Comparison of ENCODE assay signal across 21 mouse cellular contexts in the genomic region with DNA sequence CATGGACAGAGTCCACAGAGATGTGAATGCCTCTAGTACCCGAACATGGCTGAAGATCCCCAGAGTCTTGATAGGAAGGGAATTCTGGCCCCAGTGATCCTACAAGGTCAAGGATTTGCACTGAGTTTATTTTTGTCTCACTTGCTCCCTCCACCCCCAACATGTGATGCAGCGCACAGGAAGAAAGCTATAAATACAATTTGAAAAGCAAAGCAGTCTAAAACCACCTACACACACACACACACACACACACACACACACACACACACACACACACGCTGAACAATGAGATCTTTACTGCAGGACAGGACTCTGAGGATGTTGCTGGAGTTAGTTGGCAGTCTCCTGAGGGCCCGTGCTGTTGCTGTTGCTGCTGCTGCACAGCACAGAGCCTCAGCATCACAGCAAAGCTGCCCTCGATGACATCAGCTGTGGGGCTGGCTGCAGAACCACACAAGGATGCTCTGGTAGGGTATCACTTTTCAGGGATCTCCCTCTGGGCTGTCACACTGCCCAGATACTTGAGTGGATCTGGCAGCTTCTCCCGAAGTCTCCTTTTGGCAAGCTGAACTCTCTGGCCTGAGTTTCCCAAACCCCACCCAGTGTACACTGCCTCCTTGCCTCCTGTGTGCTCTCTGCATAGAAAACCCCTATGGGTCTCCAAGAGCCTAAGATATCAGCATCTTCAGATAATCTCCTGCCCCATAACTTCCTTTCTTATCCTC. TPM values are rescaled to one million over a fixed set of nuclear protein-coding genes. Genes with fewer than 3 reads are reported as not detected.
A peak's percentile ranks its signal among the peaks of the same experiment; 100 is the strongest.
DNase-seq lines count a peak whose midpoint lies in the region; ATAC-seq and TF ChIP-seq lines count a peak whose summit lies in the region.
"Had no signal": no experiment of that assay in that cellular context is flagged by ENCODE, and none has a peak within 500 bp of the region (broad histone marks: within the 10 kb centered on the region; RNA-seq: fewer than 3 reads in every experiment).

No protein-coding gene starts in this region.

- peaks cover 16% of the 10 kb centered on the region; the same call in 1 of the 2 replicates for H3K27me3 ChIP-seq in heart, embryonic 10.5 days (ENCODE audit: insufficient read depth, poor library complexity, severe bottlenecking)
- H3K27me3 ChIP-seq in neural tube, embryonic 12.5 days (replicated peaks), result no peaks in the 10 kb centered on the region
- peaks cover 7% of the 10 kb centered on the region; the same call in 1 of the 2 replicates for H3K27me3 ChIP-seq in neural tube, embryonic 15.5 days (replicated peaks)
- H3K27me3 ChIP-seq: hindbrain, embryonic 15.5 days; liver, embryonic 13.5 days had no signal

- H3K4me1 ChIP-seq in heart, embryonic 10.5 days, result peaks cover 18% of the 10 kb centered on the region
- peaks cover 14% of the 10 kb centered on the region; the same call in 1 of the 2 replicates for H3K4me1 ChIP-seq in neural tube, embryonic 12.5 days
- H3K4me1 ChIP-seq in neural tube, embryonic 15.5 days, result no peaks in the 10 kb centered on the region
- H3K4me1 ChIP-seq: embryonic facial prominence, embryonic 13.5 days; hindbrain, embryonic 15.5 days; limb, embryonic 13.5 days; liver, embryonic 13.5 days had no signal

- no peak overlapping the region for H3K27ac ChIP-seq in heart, embryonic 10.5 days
- peak overlapping the region; percentile 71 for H3K27ac ChIP-seq in layer of hippocampus, adult 2 months
- H3K27ac ChIP-seq in neural tube, embryonic 12.5 days, result 0 out of 2 replicates have a peak overlapping the region, but pooled peaks have one; percentile 50
- H3K27ac ChIP-seq in neural tube, embryonic 15.5 days (replicated peaks), result no peak overlapping the region
- H3K27ac ChIP-seq: embryonic facial prominence, embryonic 13.5 days; hindbrain, embryonic 15.5 days; kidney, postnatal 0 days; limb, embryonic 13.5 days; liver, embryonic 13.5 days had no signal

- H3K4me3 ChIP-seq in heart, embryonic 10.5 days, result no peak overlapping the region
- H3K4me3 ChIP-seq in layer of hippocampus, adult 2 months, result no peak overlapping the region
- no peak overlapping the region for H3K4me3 ChIP-seq in neural tube, embryonic 12.5 days
- H3K4me3 ChIP-seq in neural tube, embryonic 15.5 days (replicated peaks), result no peak overlapping the region
- H3K4me3 ChIP-seq: embryonic facial prominence, embryonic 13.5 days; hindbrain, embryonic 15.5 days; limb, embryonic 13.5 days; liver, embryonic 13.5 days had no signal

- peak; percentile 91 for DNase-seq in heart, adult 11 months
- no peak for DNase-seq in heart, embryonic 10.5 days (ENCODE audit: low spot score)
- no peak for DNase-seq in layer of hippocampus, adult 2 months (ENCODE audit: low spot score in 2 of 2)
- DNase-seq in layer of hippocampus, adult 9-10 months (ENCODE audit: low spot score), result no peak
- no peak for DNase-seq in thymus, postnatal 4 days
- DNase-seq: adrenal gland, adult 2 months; B cell, adult 2 months; cerebellum, adult 9-10 months; kidney, adult 18-20 months; liver, embryonic 13.5 days; lung, embryonic 14.5 days; lung, postnatal 36 days; thymus, adult 2 months had no signal

- WGBS in heart, embryonic 10.5 days, result 41% methylated on average over 6 of the region's 6 CpGs
- 69% methylated on average over 6 of the region's 6 CpGs for WGBS in neural tube, embryonic 12.5 days
- 59% methylated on average over 6 of the region's 6 CpGs for WGBS in neural tube, embryonic 15.5 days

- no peak overlapping the region for H3K4me2 ChIP-seq in neural tube, embryonic 12.5 days (replicated peaks)
- no peak overlapping the region for H3K4me2 ChIP-seq in neural tube, embryonic 15.5 days
- H3K4me2 ChIP-seq: embryonic facial prominence, embryonic 13.5 days; hindbrain, embryonic 15.5 days; limb, embryonic 13.5 days; liver, embryonic 13.5 days; lung, embryonic 14.5 days had no signal

- TF ChIP-seq CTCF in layer of hippocampus, adult 2 months (conservative IDR thresholded peaks at IDR 0.05), result no peak

- no peak overlapping the region for H3K9ac ChIP-seq in neural tube, embryonic 12.5 days
- no peak overlapping the region for H3K9ac ChIP-seq in neural tube, embryonic 15.5 days (replicated peaks)
- H3K9ac ChIP-seq: embryonic facial prominence, embryonic 13.5 days; hindbrain, embryonic 15.5 days; limb, embryonic 13.5 days; liver, embryonic 13.5 days; lung, embryonic 14.5 days had no signal

- no peaks in the 10 kb centered on the region for H3K36me3 ChIP-seq in heart, embryonic 10.5 days
- no peaks in the 10 kb centered on the region for H3K36me3 ChIP-seq in neural tube, embryonic 12.5 days
- no peaks in the 10 kb centered on the region for H3K36me3 ChIP-seq in neural tube, embryonic 15.5 days
- H3K36me3 ChIP-seq: embryonic facial prominence, embryonic 13.5 days; hindbrain, embryonic 15.5 days; limb, embryonic 13.5 days; liver, embryonic 13.5 days had no signal

- no peaks in the 10 kb centered on the region for H3K9me3 ChIP-seq in heart, embryonic 10.5 days
- no peaks in the 10 kb centered on the region for H3K9me3 ChIP-seq in neural tube, embryonic 12.5 days
- no peaks in the 10 kb centered on the region for H3K9me3 ChIP-seq in neural tube, embryonic 15.5 days (replicated peaks)
- H3K9me3 ChIP-seq: embryonic facial prominence, embryonic 13.5 days; hindbrain, embryonic 15.5 days; limb, embryonic 13.5 days; liver, embryonic 13.5 days had no signal

- ATAC-seq in neural tube, embryonic 12.5 days (ENCODE audit: low FRiP score, low read depth), result no peak
- ATAC-seq in neural tube, embryonic 15.5 days (ENCODE audit: low FRiP score), result no peak
- no peak for ATAC-seq in inflammation-experienced regulatory T-cells, adult 6 months
- ATAC-seq: forebrain, embryonic 14.5 days had no signal

RNA-seq across cellular contexts. Expression of a gene that starts 13.6 kb away (rescaled TPM):
- 17.7 and 25.2 TPM in 2 replicates for polyA plus RNA-seq in heart, embryonic 10.5 days (2016; fragmentation: Nextera tagmentation; extraction: Ambion mirVana)
- 100 to 1,000 TPM; 234 to 238 TPM for total RNA-seq in layer of hippocampus, adult 2 months (2021)
- 660 and 714 TPM in 2 replicates for polyA plus RNA-seq in neural tube, embryonic 12.5 days (2016; fragmentation: Nextera tagmentation; extraction: Ambion mirVana)
- polyA plus RNA-seq in neural tube, embryonic 15.5 days (2015; fragmentation: Nextera tagmentation; extraction: Ambion mirVana), result 679 and 807 TPM in 2 replicates
- 10 to 100 TPM in 2 of 3 experiments, 1 to 10 TPM in 1; 9.3 to 31.3 (median 12.3) TPM for polyA plus RNA-seq in inflammation-experienced regulatory T-cells, adult 6 months (2017; shearing (Covaris generic))

Comparison
In these comparisons a context has a peak if more than half of its experiments do, and no peak if none do; other contexts are left out.
1. H3K27ac ChIP-seq: peak in layer of hippocampus, adult 2 months (single experiment) and neural tube, embryonic 12.5 days (single experiment); none in heart, embryonic 10.5 days (single experiment) and neural tube, embryonic 15.5 days (single experiment).
2. RNA of a gene that starts 13.6 kb away (polyA plus RNA-seq): 679 to 807 TPM in neural tube, embryonic 15.5 days and 660 to 714 TPM in neural tube, embryonic 12.5 days; 17.7 to 25.2 TPM in heart, embryonic 10.5 days and 9.3 to 31.3 TPM in inflammation-experienced regulatory T-cells, adult 6 months; every median in the first group is over 10 times any median in the second.